Mouse (Mus musculus): ENCODE data around the gene Mog.
A peak's percentile ranks its signal among the peaks of the same experiment; 100 is the strongest.
"Not testable (repeated sequence)": the region's sequence is repeated elsewhere in the genome, so short reads cannot be mapped to it uniquely, and the experiment has no call there.

Mog gene

DNA sequence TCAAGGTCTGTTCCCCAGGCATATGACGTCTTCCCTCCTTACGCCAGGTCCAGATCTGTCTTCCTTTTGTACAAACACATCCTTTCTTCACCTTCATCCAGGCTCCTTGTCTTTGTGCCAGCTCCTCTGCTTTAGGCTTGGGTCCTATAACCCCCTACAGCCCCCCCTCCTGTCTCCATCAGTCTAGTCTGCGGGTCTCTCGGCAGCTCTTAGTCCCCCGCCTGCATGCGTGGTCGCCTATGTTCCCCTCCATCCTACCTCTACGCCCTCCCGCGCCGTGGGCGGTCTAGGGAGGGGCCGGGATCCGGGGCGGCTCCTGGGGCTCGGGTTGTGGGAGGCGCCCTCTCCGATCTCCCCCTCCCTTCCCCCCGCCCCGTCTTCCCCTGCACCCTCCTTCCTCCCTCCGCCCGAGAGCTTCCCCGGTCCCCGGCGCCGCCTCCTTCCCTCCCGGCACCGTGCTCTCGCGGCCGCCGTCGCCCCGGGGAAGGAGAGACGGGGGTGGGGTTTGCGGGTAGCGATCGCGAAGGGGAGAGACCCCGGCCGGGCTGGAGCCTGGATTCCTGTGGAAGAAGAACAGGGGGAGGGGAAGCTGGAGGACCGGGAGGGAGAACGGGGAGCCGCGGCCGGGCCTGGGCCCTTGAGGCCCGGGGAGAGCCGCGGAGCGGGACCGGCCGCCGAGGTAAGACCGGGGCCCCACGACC lies 22.6 kb upstream of the Mog start, which contains the start of gene Gabbr1:
Gene Gabbr1, plus strand, starts transcription at position 356 of the 701 bp plus-strand sequence.
- peak; percentile 84 for DNase-seq (ENCODE audit: low read depth)

- peak; percentile 13 for DNase-seq (ENCODE audit: low read depth)
Observed at GRCm38 (mm10) chr17:37044651-37045244, 21.6 kb upstream of the Mog start.

DNA sequence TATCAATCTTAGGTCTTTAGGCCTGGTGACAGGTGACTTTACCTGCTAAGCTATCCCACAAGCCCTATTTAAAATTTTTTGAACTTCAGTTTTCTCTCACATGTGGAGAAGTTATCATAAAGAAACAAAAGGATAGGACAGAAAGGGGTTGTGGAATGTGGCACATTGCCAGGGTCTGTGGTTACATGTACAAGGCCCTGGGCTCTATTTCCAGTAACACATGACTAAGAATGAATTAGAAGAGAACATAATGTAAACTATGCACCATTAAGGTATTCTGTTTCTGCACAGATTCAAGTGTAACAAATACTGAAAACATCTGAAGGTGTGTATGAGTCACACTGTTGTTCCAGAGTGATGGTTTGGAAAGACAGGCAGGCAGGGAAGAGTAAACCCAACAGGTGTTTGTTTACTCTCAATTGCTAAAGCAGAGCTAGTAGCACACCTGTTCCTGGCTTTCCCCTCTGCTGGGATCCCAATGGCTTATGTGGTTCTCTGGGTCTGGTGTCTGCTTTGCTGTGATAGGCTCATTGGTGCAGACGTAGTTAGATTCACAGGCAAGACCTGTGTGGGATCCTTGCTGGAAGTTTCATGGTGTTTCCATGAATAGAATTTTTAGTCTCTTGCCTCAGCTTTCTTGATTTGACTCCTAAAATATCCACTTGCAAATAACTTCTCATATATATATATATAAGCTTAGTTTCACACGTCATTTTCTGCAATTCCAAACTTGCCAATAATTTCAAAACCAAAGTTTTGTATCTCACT lies 16.1 kb upstream of the Mog start:
- DNase-seq (ENCODE audit: low read depth) = no peak

DNA sequence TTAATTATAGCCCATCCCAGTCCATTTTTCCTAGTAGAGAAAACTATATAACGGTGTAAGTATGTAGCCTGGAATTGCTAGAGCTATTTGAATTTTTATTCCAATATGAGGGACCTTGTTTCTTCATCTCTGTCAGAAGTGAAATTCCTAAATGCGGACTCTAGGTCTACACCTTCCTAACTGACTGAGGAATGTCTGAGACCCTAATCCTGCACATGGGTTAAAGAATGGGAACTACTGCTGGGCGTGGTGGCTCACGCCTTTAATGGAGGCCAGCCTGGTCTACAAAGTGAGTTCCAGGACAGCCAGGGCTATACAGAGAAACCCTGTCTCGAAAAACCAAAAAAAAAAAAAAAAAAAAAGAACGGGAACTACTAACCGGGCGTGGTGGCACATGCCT lies 6.0 kb upstream of the Mog start:
- DNase-seq (ENCODE audit: low read depth) = no peak

- DNase-seq (ENCODE audit: low read depth) = peak; percentile 81
Observed at GRCm38 (mm10) chr17:37028683-37029120, 5.5 kb upstream of the Mog start.

- no peak for DNase-seq (ENCODE audit: low read depth)
Observed at GRCm38 (mm10) chr17:37028212-37028611, 5.0 kb upstream of the Mog start.

DNA sequence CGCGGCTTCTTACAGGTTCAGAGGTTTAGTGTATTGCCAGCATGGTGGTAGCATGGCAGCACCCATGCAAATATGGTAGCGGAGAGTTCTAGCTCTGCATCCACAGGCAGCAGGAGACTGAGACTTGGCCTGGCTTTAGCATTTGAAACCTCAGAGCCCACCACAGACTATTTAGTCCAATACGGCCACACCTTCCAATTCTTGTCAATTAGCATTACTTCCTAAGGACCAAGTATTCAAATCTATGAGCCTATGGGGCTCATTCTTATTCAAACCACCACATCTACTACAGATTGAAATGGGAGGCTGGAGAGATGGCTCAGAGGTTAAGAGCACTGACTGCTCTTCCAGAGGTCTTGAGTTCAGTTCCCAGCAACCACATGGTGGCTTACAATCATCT lies 4.3 kb upstream of the Mog start:
- DNase-seq (ENCODE audit: low read depth) = no peak

- no peak for DNase-seq (ENCODE audit: low read depth)
Observed at GRCm38 (mm10) chr17:37026425-37026824, 3.2 kb upstream of the Mog start.

GRCm38 (mm10) chr17:37019242-37019641 lies 4.0 kb downstream of the Mog start:
- DNase-seq (ENCODE audit: low read depth) = not testable (repeated sequence)

DNA sequence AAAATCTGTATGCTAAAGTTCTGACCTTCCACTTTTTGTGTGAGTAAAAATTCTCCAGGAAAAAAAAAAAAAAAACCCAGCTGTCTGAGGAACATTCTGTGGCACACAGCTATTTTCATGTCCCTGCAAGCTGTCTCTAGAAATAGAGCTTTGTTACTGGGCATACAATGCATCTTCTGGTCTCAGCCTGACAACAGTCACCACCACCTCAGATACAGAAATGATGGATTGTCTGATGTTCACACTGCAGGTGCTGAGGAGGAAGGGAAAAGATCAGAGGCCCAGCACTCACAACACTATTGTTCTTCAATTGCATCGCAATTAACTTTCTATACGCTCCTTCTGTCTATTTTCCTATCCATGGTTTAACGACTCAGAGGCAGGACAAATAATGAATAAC lies 4.9 kb downstream of the Mog start:
- no peak for DNase-seq (ENCODE audit: low read depth)

GRCm38 (mm10) chr17:37016333-37016732 lies 6.9 kb downstream of the Mog start:
- no peak for DNase-seq (ENCODE audit: low read depth)

GRCm38 (mm10) chr17:37012141-37012540 lies 11.1 kb downstream of the Mog start:
- no peak for DNase-seq (ENCODE audit: low read depth)

DNA sequence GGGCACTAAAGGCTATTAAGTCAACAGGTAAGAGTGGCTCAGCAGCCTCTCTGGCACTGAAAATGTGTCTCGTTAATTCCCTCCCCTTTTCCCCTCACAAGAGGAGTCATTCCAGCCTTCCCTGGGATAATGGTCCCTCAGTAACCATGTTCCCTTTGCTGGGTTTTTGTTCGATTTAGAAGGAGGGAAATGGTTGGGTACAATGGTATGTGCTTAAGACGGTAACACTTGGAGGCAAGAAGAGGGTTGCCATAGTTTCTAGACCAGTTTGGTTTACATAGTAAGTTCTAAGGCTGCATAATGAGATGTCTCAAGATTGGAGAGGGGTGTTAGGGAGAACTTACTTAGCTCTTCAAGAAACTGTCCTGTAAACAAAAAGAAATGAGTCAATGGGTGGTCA lies 11.5 kb downstream of the Mog start:
- DNase-seq (ENCODE audit: low read depth) = no peak

- DNase-seq (ENCODE audit: low read depth) = no peak
Observed at GRCm38 (mm10) chr17:37009460-37010042, 13.6 kb downstream of the Mog start.

- no peak for DNase-seq (ENCODE audit: low read depth)
Observed at GRCm38 (mm10) chr17:37008161-37008560, 15.0 kb downstream of the Mog start.

GRCm38 (mm10) chr17:37003366-37003765 lies 19.8 kb downstream of the Mog start:
- DNase-seq (ENCODE audit: low read depth) = no peak

DNA sequence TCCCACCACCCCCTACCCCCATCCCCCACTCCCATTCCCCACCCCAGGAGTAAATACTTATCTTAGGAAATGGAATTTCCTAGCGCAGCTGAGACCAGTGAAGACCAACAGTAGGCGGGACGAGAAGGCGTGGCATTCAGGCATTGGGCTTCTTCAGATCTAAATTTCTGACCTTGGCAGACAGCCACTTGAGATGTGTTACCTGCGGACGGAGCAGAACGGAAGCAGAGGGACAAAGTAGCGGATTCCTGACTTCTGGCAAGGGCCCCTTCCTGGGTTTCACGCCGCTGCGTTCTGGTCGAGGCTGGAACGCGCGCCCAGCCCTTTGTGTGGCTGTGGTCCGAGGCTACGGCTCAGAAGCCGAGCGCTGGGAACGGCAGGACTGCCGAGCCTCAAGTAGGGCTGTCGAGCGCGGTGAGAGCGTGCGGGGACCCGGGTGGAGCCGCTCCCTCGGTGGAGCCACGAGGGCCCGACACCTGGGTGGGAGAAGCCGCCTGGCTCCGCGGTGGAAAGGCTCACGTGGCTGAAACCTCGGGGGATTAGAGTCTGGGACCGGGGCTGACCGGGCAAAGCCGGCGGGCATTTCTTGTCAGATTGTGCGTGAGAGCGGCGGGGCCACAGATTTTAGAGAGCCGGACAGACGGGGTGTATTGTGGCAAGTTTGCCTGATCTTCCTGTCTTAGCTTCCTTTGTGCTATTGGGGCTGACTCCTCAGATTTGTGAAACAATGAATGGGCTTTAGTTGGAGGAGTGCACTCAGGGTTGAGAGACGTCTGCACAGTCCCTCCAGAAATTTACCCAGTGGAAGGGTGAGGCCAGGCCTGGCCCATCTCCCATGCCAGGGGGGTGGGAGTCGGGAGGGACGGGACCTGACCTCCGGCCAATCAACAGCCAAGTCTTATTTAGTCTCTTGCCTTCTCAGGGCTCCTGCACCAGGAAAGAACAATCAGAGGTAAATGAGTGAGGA lies 20.6 kb downstream of the Mog start:
- no peak for DNase-seq (ENCODE audit: low read depth)

DNA sequence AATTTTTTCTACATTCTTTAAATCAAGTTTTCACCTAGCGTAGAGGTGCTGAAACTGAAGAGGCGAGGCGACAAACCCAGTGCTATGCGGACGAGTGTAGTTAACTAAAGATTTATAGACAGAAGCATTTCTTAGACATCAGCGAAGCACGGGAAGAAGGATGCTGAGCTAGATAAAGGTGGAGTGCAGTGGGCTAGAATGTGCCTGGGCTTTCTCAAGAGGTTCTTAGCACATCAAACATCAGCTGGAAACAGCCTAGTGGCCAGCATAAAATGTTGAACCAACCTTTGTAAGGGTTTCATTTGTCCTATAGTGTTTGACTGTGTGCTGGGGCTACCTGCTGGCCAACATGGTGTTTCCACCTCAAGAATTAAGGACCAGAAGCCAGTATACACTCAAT lies 22.3 kb downstream of the Mog start, which contains the start of gene Zfp57:
Gene Zfp57, plus strand, starts transcription at position 301 of the 400 bp plus-strand sequence.
- DNase-seq (ENCODE audit: low read depth) = no peak

DNA sequence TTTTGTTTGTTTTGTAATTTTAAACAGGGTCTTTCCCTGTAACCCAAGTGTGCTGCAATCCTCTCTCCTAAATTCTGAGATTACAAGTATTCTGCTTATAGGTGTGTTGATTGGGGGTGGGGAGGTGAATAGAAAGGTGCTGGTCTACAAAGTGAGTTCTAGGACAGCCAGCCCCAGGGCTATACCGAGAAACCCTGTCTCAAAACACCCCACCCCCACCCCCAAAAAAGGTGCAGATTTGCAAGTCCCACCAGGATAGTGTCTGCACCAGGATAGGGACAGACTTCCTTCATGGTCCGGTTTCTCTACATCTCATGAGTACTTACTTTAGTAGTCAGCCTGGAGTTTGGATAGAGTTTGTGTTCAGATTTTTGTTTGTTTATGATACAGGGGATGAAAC lies 24.7 kb downstream of the Mog start:
- DNase-seq (ENCODE audit: low read depth) = no peak

GRCm38 (mm10) chr17:36997033-36997735 lies 26.0 kb downstream of the Mog start:
- peak; percentile 80 for DNase-seq (ENCODE audit: low read depth)

DNA sequence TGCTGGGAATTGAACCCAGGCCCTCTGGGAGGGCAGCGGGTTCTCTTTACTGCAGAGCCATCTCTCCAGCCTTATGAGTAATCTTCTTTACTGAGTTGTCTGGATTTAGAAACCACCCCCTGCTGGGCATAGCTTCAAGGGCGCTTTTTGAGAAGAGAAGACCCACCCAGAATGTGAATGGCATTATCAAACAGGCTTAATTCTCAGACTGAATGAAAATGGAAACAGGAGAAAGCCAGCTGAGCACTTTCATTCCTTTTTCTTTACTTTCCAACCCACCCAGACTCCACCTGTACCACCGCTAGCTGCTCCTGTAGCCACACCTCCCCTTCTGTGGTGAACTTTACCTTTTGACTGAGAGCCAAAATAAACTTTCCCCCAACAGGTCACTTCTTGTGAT lies 27.8 kb downstream of the Mog start:
- DNase-seq (ENCODE audit: low read depth) = no peak

Measured in naive thymus-derived CD4-positive, alpha-beta T cell, adult 2 months (primary cell).